Mouse (Mus musculus) embryonic fibroblast, embryonic 13.5 days (primary cell): ENCODE measurements around the gene Cyp2c23. TPM values are rescaled to one million over a fixed set of nuclear protein-coding genes. Genes with fewer than 3 reads are reported as not detected.

Source experiments
- H3K27ac ChIP-seq: 2 replicates; pipeline ENCODE4 v1.5.1; 2012; ENCODE audit warnings: low read length, control low read depth, inconsistent platforms; ENCODE audit not compliant: insufficient read depth
- H3K4me1 ChIP-seq: 2 replicates; pipeline ENCODE4 v1.6.1; 2011; ENCODE audit warnings: low read length; ENCODE audit not compliant: control insufficient read depth, insufficient read depth
- H3K4me3 ChIP-seq: 2 replicates; pipeline ENCODE4 v1.5.1; 2011; ENCODE audit warnings: mild to moderate bottlenecking, control low read depth, low read length; ENCODE audit not compliant: insufficient read depth
- CTCF ChIP-seq: IDR thresholded peaks from 2 replicates; pipeline ENCODE4 v1.5.1; 2011; ENCODE audit warnings: mild to moderate bottlenecking, control low read depth, low read length, moderate library complexity, borderline replicate concordance; ENCODE audit not compliant: insufficient read depth
- POLR2A ChIP-seq: IDR thresholded peaks from 2 replicates; pipeline ENCODE4 v1.6.1; 2011; ENCODE audit warnings: low read depth, mild to moderate bottlenecking, control low read depth, low read length, moderate library complexity
- polyA plus RNA-seq: library from polyadenylated mRNA; stranded (reverse); fragments of >200 nt; gene quantifications from 2 replicates; pipeline ENCODE4 v1.2.4, GENCODE M21; 2011; ENCODE audit warnings: low read depth; ENCODE audit not compliant: missing spikeins, insufficient read length

The Cyp2c23 gene
- polyA plus RNA-seq, 1 experiment, result not detected

GRCm38 (mm10) chr19:43957881-43958280 lies 71.1 kb downstream of the Cyp2c23 start:
- Histone ChIP-seq H3K27ac (no peak overlapping the region), H3K4me3 (no peak overlapping the region), H3K4me1 (no peaks in the 10 kb centered on the region)
- no peak for TF ChIP-seq CTCF
- no peak for TF ChIP-seq POLR2A

GRCm38 (mm10) chr19:43957402-43957801 lies 71.6 kb downstream of the Cyp2c23 start:
- Histone ChIP-seq H3K27ac (no peak overlapping the region), H3K4me1 (no peaks in the 10 kb centered on the region)
- TF ChIP-seq CTCF, result no peak
- no peak for TF ChIP-seq POLR2A

GRCm38 (mm10) chr19:43955266-43955665 lies 73.7 kb downstream of the Cyp2c23 start:
- Histone ChIP-seq H3K27ac (no peak overlapping the region), H3K4me1 (no peaks in the 10 kb centered on the region), H3K4me3 (no peak overlapping the region)
- TF ChIP-seq POLR2A (no peak), CTCF (no peak)

More at GRCm38 (mm10) chr19:43957402-43957801, 71.6 kb downstream of the Cyp2c23 start:
- no peak overlapping the region for H3K4me3 ChIP-seq

Other genes with a start within 250 kb of the Cyp2c23 start
- gene Abcc2, start 247.0 kb downstream of the Cyp2c23 start, polyA plus RNA-seq, result not detected in 2 replicates
- gene Dnmbp, start 89.0 kb downstream of the Cyp2c23 start, polyA plus RNA-seq, result 12.1 and 13.3 TPM in 2 replicates
- gene Cpn1, start 42.7 kb downstream of the Cyp2c23 start, polyA plus RNA-seq, result not detected in 2 replicates
- 38.6 and 49.2 TPM in 2 replicates for gene Erlin1, start 40.6 kb upstream of the Cyp2c23 start, polyA plus RNA-seq
- gene Chuk, start 78.3 kb upstream of the Cyp2c23 start, polyA plus RNA-seq, result 64.4 and 75.7 TPM in 2 replicates
- 18.0 and 18.9 TPM in 2 replicates for gene Cwf19l1, start 106.7 kb upstream of the Cyp2c23 start, polyA plus RNA-seq
- gene Bloc1s2, start 117.2 kb upstream of the Cyp2c23 start, polyA plus RNA-seq, result 58.1 and 70.9 TPM in 2 replicates
- gene Pkd2l1, start 163.2 kb upstream of the Cyp2c23 start, polyA plus RNA-seq, result not detected in 2 replicates
- 0.17 and 0.23 TPM in 2 replicates for gene Scd3, start 174.1 kb upstream of the Cyp2c23 start, polyA plus RNA-seq